Mouse (Mus musculus) liver, adult 2 months (tissue): ENCODE results near the gene Tspan8. TPM values are rescaled to one million over a fixed set of nuclear protein-coding genes. Genes with fewer than 3 reads are reported as not detected.

ENCODE experiments used
- DNase-seq: peaks from one replicate; pipeline ENCODE4 v3.0.0-alpha.2; 2011; ENCODE audit warnings: low read depth, low spot score; ENCODE audit errors: extremely low read depth
- H3K27ac ChIP-seq: fragments of 200-500 bp; replicated peaks from 2 replicates; pipeline ENCODE4 v1.5.1; 2012; ENCODE audit warnings: low read depth, mild to moderate bottlenecking, control low read depth, inconsistent platforms, low read length; ENCODE audit not compliant: insufficient read depth
- H3K27me3 ChIP-seq: fragments of 200-500 bp; 2 replicates; pipeline ENCODE4 v1.6.1; 2012; ENCODE audit warnings: mild to moderate bottlenecking, moderate library complexity, low read length, inconsistent platforms; ENCODE audit not compliant: control insufficient read depth, insufficient read depth
- H3K36me3 ChIP-seq: fragments of 200-500 bp; 2 replicates; pipeline ENCODE4 v1.6.1; 2012; ENCODE audit warnings: low read length, inconsistent platforms; ENCODE audit not compliant: control insufficient read depth, insufficient read depth
- H3K4me1 ChIP-seq: fragments of 200-500 bp; 2 replicates; pipeline ENCODE4 v1.6.1; 2011; ENCODE audit warnings: low read length; ENCODE audit not compliant: control insufficient read depth, insufficient read depth
- H3K4me3 ChIP-seq: fragments of 200-500 bp; 2 replicates; pipeline ENCODE4 v1.5.1; 2011; ENCODE audit warnings: low read depth, mild to moderate bottlenecking, control low read depth, low read length, moderate library complexity; ENCODE audit not compliant: insufficient read depth
- H3K79me2 ChIP-seq: fragments of 200-500 bp; 2 replicates; pipeline ENCODE4 v1.6.1; 2012; ENCODE audit warnings: inconsistent platforms, mild to moderate bottlenecking, low read length, moderate library complexity; ENCODE audit not compliant: control insufficient read depth, insufficient read depth
- H3K9ac ChIP-seq: fragments of 200-500 bp; 2 replicates; pipeline ENCODE4 v1.6.1; 2012; ENCODE audit warnings: low read depth, mild to moderate bottlenecking, control low read depth, inconsistent platforms, low read length
- CTCF ChIP-seq: fragments of 200-500 bp; IDR thresholded peaks from 2 replicates; pipeline ENCODE4 v1.5.1; 2011; ENCODE audit warnings: low read depth, low read length, control low read depth
- POLR2A ChIP-seq: fragments of 200-500 bp; IDR thresholded peaks from 2 replicates; pipeline ENCODE4 v1.6.1; 2011; ENCODE audit warnings: low read length, control low read depth; ENCODE audit not compliant: insufficient read depth; ENCODE audit errors: extremely low read depth
- WGBS: fragments of 180-500 bp; shearing (Covaris S2); methylation state at CpG from one replicate; pipeline ENCODE4 v1.1.7; 2018; 5-methylcytosine and 5-hydroxymethylcytosine counted together
- polyA plus RNA-seq: library from polyadenylated mRNA; depleted of rRNA; stranded (reverse); fragments of >200 nt; gene quantifications from 2 replicates; pipeline ENCODE4 v1.2.3, GENCODE M21; 2012; rRNA removed
- total RNA-seq: library from RNA; depleted of rRNA; stranded (reverse); fragments of >200 nt; gene quantifications from 2 replicates; pipeline ENCODE4 v1.2.3, GENCODE M21; 2014; rRNA removed

Tspan8 gene
- total and polyA plus RNA-seq, 2 experiments, result 0.20 to 1.9 TPM

GRCm38 (mm10) chr10:115894045-115894444 is 77.4 kb downstream of the Tspan8 start:
- H3K27me3 ChIP-seq, result no peaks in the 10 kb centered on the region
- no peak overlapping the region for H3K4me3 ChIP-seq
- no peak for TF ChIP-seq CTCF
- no peak for TF ChIP-seq POLR2A
- 50% methylated on average over 5 of the region's 5 CpGs for WGBS
- H3K4me1 ChIP-seq, result no peaks in the 10 kb centered on the region
- H3K36me3 ChIP-seq, result no peaks in the 10 kb centered on the region
- no peaks in the 10 kb centered on the region for H3K79me2 ChIP-seq
- no peak overlapping the region for H3K27ac ChIP-seq
- H3K9ac ChIP-seq, result no peak overlapping the region
- no peak for DNase-seq

- H3K4me3 ChIP-seq, result no peak overlapping the region
- TF ChIP-seq CTCF, result no peak
- no peaks in the 10 kb centered on the region for H3K36me3 ChIP-seq
- no peak overlapping the region for H3K9ac ChIP-seq
- no peaks in the 10 kb centered on the region for H3K27me3 ChIP-seq
- no peaks in the 10 kb centered on the region for H3K4me1 ChIP-seq
- DNase-seq, result no peak
- no peaks in the 10 kb centered on the region for H3K79me2 ChIP-seq
- H3K27ac ChIP-seq, result no peak overlapping the region
Measured at GRCm38 (mm10) chr10:115896764-115897163, 80.1 kb downstream of the Tspan8 start.

GRCm38 (mm10) chr10:115897235-115897634 is 80.6 kb downstream of the Tspan8 start:
- TF ChIP-seq POLR2A (no peak), CTCF (no peak)
- Histone ChIP-seq H3K27me3 (no peaks in the 10 kb centered on the region), H3K79me2 (no peaks in the 10 kb centered on the region), H3K27ac (no peak overlapping the region), H3K4me1 (no peaks in the 10 kb centered on the region), H3K9ac (no peak overlapping the region), H3K36me3 (no peaks in the 10 kb centered on the region), H3K4me3 (no peak overlapping the region)
- no peak for DNase-seq
- 73% methylated on average over 7 of the region's 7 CpGs for WGBS

Other genes starting within 250 kb of the Tspan8 start
- gene A930009A15Rik, start 246.8 kb upstream of the Tspan8 start, total RNA-seq, result not detected in 2 replicates
- gene A930009A15Rik, start 246.8 kb upstream of the Tspan8 start, polyA plus RNA-seq, result not detected in 2 replicates
- 3.2 and 3.6 TPM in 2 replicates for gene Lgr5, start 229.1 kb upstream of the Tspan8 start, total RNA-seq
- gene Lgr5, start 229.1 kb upstream of the Tspan8 start, polyA plus RNA-seq, result 3.4 and 5.2 TPM in 2 replicates
- 0.09 TPM in 1 of 2 replicates, not detected in the other for gene Ptprr, start 201.4 kb downstream of the Tspan8 start, total RNA-seq
- gene Ptprr, start 201.4 kb downstream of the Tspan8 start, polyA plus RNA-seq, result not detected in 2 replicates